Mouse (Mus musculus) spleen, postnatal 36 days (tissue): ENCODE results near the gene Rad51c.
"Not testable (repeated sequence)": the region's sequence is repeated elsewhere in the genome, so short reads cannot be mapped to it uniquely, and the experiment has no call there.

ENCODE experiments used
- DNase-seq, 2 experiments: peaks; one replicate each; pipeline ENCODE4 v3.0.0; 2022; ENCODE audit warnings: low spot score in 2 of 2, mixed read lengths in 1 of 2

The Rad51c gene

GRCm38 (mm10) chr11:87432933-87433669 is 28.3 kb upstream of the Rad51c start:
- DNase-seq = no peak

GRCm38 (mm10) chr11:87432447-87432846 is 27.7 kb upstream of the Rad51c start:
- no peak for DNase-seq

DNA sequence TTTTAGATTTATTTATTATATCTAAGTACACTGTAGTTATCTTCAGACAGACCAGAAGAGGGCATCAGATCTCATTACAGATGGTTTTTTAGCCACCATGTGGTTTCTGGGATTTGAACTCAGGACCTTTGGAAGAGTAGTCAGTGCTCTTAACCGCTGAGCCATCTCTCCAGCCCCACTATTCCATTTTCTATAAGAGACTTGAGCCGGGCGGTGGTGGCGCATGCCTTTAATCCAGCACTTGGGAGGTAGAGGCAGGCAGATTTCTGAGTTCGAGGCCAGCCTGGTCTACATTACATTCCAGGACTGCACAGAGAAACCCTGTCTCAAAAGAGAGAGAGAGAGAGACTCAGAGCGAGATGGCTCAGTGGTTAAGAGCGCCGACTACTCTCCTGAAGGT is 27.1 kb upstream of the Rad51c start:
- DNase-seq = not testable (repeated sequence)

GRCm38 (mm10) chr11:87430374-87430773 is 25.6 kb upstream of the Rad51c start:
- no peak for DNase-seq

DNA sequence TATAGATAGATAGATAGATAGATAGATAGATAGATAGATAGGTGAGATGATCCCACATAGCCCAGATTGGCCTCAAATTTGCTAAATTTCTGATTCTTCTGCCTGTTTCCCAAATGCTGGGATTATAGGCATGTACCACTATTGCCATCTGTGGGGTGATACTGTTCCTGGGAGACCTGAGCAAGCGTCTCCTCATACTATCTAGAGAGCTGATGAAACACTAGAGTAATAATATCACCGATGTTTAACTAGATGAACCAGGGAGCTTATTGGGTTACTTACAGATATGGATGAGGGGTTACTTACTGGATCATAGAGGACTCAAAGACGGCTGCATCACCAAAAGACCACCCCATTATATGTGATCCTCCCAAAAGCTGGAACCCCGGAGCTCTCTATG is 24.6 kb upstream of the Rad51c start:
- no peak for DNase-seq

DNA sequence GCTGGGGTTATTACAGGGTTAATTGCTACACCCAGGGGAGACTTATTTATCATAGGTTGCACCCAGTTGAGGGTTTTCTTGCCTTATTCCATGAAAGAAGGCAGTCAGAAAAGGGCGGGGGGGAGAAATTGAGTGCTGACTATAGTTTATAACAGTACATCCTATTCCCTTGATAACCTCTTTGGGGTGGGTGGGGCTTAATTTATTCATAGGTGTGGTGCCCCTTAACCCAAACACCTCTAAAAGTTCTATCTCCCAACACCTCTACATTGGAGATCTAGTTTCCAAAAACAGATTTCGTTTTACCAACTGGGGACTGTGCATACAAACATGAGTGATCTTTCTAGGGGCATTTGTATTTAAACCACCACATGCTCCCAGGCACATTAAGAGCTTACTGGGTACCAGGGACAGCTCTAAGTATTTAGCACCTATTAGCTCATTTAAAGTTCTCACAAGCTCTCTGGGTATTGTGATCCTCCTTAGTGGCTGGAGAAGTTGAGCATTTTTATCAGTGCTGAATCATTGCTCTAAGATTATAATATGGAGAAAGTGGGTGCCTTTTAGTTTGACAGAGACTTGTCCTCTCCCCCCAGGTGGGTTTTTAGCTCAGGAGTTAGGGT is 23.4 kb upstream of the Rad51c start:
- DNase-seq = no peak

DNA sequence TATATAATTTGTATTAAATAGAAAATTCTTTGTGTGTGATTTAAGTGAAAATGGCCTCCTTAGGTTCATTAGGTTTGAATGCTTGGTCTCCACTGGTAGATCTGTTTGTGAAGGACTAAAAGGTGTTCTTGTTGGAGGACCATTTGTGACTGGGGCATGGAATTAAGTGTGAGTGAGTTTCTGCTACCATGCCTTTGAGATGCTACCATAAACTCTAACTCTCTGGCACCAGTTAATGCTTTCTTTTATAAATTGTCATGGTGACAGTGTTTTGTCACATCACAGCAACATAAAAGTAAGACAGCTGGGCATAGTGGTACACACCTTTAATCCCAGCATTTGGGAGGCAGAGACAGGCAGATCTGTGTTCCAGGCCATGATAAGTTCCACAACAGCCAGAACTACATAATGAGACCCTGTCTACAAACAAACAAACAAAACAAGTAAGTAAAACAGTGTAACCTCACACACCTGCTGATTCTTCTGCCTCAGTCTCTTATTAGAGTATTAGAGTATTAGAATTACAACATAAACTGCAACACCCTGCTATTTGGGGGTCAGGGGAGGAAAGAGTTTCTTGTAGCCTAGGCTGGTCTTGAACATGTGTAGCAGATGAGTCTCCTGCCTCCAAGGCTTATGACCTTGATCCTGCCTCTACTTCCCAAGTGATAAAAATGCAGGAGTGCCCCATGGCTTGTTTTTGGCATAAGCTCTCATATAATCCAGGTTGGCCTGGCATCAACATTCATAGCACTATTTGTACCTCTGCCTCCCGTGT is 22.7 kb upstream of the Rad51c start:
- DNase-seq = no peak

DNA sequence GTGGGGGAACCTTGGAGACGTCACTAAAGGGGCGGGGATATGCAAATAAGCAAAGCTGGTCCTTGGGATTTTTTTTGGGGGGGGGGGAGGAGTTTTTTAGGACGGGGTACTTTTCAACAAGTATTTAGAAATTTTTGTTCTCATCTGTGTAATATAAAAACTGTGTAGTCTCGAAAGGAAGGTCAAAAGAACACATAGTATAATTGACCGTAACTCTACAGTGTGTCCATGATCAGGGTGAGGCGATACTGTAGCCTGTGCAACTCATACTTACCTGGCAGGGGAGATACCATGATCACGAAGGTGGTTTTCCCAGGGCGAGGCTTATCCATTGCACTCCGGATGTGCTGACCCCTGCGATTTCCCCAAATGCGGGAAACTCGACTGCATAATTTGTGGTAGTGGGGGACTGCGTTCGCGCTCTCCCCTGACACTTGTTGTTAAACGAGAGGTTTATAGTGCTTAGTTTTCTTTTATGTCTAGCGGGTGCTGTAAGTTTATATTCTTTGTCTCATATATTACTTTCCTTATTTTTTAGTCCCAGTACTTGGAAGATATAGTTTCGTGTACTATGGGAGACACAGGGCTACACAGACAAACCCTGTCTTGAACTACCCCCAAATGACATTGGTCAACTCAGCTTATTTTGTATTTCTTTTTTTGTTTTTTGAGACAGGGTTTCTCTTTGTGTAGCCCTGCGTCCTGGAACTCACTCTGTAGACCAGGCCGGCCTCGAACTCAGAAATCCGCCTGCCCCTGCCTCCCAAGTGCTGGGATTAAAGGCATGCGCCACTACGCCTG is 21.9 kb upstream of the Rad51c start:
- peak; percentile 84 to 90 for DNase-seq

DNA sequence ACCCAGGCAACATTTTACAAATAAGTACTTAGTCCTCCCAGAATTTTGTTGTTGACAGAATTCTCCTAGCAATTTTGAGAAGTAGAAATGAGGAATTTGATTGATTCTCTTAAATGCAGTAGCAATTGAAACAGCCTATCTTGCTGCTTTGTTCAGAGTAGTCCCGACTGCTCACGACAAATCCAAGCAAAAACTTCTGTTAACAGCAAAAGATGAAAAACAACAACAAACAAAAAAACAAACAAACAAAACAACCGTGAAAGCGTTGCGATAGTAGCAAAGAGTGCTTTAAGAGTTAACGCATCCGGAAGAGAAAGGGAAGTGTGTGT is 21.3 kb upstream of the Rad51c start:
- DNase-seq = no peak

- DNase-seq = no peak
Observed at GRCm38 (mm10) chr11:87423551-87424325, 19.0 kb upstream of the Rad51c start.

GRCm38 (mm10) chr11:87422511-87423340 is 18.0 kb upstream of the Rad51c start:
- DNase-seq = peak; percentile 82 to 91

- no peak for DNase-seq
Observed at GRCm38 (mm10) chr11:87421760-87422201, 17.0 kb upstream of the Rad51c start.

- no peak for DNase-seq
Observed at GRCm38 (mm10) chr11:87420861-87421260, 16.1 kb upstream of the Rad51c start.

DNA sequence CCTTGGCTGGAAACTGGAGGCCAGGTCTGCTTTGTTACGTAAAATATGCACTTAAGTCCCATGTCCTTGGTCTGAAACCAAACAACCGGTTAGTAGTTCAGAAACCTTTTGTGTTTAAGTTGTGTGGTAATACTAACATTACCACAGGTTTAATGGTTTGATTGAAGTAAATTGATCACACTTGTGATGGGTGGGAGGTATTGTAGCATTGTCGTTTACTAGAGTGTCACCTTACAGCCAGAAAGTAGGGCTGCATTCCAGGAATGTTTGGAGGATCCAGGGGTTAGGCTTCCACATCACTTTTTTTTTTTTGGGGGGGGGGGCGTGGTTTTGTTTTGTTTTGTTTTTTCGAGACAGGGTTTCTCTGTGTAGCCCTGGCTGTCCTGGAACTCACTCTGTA is 11.4 kb upstream of the Rad51c start:
- no peak for DNase-seq

DNA sequence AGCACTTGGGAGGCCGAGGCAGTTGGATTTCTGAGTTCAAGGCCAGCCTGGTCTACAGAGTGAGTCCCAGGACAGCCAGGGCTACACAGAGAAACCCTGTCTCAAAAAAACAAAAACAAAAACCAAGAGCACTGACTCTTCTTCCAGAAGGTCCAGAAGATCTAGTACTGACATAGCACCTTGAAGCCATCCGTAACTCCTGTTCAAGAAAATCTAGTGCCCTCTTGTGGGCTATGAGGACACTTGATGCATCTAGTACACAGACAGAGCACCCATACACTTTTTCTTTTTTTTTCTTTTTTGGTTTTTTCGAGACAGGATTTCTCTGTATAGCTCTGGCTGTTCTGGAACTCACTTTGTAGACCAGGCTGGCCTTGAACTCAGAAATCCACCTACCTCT is 8.7 kb upstream of the Rad51c start:
- not testable (repeated sequence) for DNase-seq

DNA sequence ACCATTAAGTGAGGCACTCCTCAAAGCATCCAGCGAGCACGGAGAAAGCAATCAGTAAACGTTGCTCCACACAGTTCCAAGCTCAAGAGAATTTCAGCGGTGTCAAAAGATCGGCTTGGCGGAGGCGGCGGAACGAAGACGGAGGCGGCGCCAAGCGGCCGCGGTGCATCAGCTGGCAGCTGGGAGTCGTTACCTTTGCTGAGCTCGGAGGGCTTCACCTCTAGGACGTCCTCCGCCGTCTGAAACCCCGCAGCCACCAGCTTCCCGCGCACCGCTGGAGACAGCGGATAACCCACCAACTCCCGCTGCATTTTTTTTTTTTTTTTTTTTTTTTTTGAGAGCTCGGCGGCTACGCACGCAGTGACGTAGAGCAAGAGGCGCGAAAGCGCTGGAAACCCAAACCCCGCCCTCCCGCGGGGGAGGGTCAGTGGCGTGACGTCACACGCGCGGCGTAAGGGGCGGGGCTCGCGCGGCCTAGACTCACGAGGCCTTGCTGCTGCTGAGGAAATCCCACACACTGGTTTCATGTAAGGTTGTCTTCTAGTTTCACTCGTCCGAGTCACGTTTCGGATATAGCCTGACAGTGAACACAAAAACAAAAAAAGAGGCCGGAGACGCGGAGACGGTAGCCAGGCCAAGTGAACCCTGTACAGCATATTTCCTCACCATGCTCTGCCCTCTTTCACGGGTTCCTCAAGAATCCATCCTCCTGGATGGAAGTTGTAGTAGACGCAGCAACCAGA is 472 bp downstream of the Rad51c start:
- peak; percentile 96 for DNase-seq

DNA sequence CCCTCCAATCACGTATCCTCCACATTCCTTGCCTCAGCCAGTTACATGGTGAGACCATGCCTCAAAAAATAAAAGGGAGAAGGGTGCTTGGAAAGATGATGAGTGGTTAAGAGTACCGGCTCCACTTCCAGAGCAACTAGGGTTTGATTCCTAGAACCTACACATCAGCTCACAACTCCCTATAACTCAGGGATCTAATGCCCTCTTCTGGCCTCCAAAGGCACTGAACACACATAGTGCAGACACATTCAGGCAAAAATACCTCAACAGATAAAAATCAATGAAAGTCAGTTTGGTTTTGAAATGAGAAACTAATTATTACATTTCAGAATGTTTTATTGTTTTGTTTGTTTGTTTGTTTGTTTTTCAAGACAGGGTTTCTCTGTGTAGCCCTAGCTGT is 6.4 kb downstream of the Rad51c start:
- DNase-seq = no peak

DNA sequence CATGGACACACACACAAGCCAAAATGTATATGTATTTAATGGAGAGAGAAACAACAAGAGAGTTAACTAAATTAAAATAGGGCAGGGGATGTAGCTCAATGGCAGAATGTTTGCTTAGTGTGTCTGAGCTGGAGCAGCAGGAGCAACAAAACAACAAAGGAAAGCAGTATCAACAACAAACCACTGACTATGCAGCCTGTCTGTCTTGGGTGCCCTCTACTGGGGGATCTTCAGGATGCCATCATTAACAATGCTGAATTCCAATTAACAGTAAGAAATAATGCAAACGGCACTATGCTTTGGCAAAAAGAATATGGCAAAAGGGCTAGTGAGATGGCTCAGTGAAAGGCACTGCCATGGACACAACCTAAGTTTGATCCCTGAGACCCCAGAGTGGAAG is 10.9 kb downstream of the Rad51c start:
- DNase-seq = peak; percentile 4 to 9

- no peak for DNase-seq
Observed at GRCm38 (mm10) chr11:87385676-87386075, 19.1 kb downstream of the Rad51c start.

GRCm38 (mm10) chr11:87384551-87384950 is 20.2 kb downstream of the Rad51c start:
- DNase-seq = no peak
